Mouse (Mus musculus) cerebellum, adult 2 months (tissue): Measurements from ENCODE around the gene Olfr194. TPM values are rescaled to one million over a fixed set of nuclear protein-coding genes. Genes with fewer than 3 reads are reported as not detected.
"Not testable (repeated sequence)": the region's sequence is repeated elsewhere in the genome, so short reads cannot be mapped to it uniquely, and the experiment has no call there.

Experiments
- DNase-seq, 2 experiments: peaks; one replicate each; pipeline ENCODE4 v3.0.0; 2021
- H3K27ac ChIP-seq: fragments of 200-500 bp; 2 replicates; pipeline ENCODE4 v1.5.1; 2012; ENCODE audit warnings: low read length, control low read depth, inconsistent platforms; ENCODE audit not compliant: insufficient read depth
- H3K27me3 ChIP-seq: fragments of 200-500 bp; 2 replicates; pipeline ENCODE4 v1.6.1; 2012; ENCODE audit warnings: inconsistent platforms, mild to moderate bottlenecking, low read length, moderate library complexity; ENCODE audit not compliant: control insufficient read depth, insufficient read depth
- H3K4me1 ChIP-seq: fragments of 200-500 bp; 2 replicates; pipeline ENCODE4 v1.6.1; 2011; ENCODE audit warnings: low read length; ENCODE audit not compliant: control insufficient read depth, insufficient read depth
- H3K4me3 ChIP-seq: fragments of 200-500 bp; replicated peaks from 2 replicates; pipeline ENCODE3; 2011; ENCODE audit warnings: mild to moderate bottlenecking, low read depth, low read length, control low read depth; ENCODE audit not compliant: insufficient read depth
- CTCF ChIP-seq: fragments of 200-500 bp; IDR thresholded peaks from 2 replicates; pipeline ENCODE4 v1.5.1; 2011; ENCODE audit warnings: low read depth, mild to moderate bottlenecking, control low read depth, low read length, moderate library complexity, borderline replicate concordance; ENCODE audit not compliant: insufficient read depth
- POLR2A ChIP-seq: fragments of 200-500 bp; IDR thresholded peaks from 2 replicates; pipeline ENCODE4 v1.6.1; 2011; ENCODE audit warnings: low read length, control low read depth, borderline replicate concordance; ENCODE audit not compliant: insufficient read depth
- WGBS: fragments of 180-500 bp; shearing (Covaris S2); methylation state at CpG from one replicate; pipeline ENCODE4 v1.1.7; 2018; 5-methylcytosine and 5-hydroxymethylcytosine counted together
- polyA plus RNA-seq: library from polyadenylated mRNA; depleted of rRNA; stranded (reverse); fragments of >200 nt; gene quantifications from 2 replicates; pipeline ENCODE4 v1.2.3, GENCODE M21; 2012; rRNA removed

Olfr194 gene
- polyA plus RNA-seq, 1 experiment: not detected

DNA sequence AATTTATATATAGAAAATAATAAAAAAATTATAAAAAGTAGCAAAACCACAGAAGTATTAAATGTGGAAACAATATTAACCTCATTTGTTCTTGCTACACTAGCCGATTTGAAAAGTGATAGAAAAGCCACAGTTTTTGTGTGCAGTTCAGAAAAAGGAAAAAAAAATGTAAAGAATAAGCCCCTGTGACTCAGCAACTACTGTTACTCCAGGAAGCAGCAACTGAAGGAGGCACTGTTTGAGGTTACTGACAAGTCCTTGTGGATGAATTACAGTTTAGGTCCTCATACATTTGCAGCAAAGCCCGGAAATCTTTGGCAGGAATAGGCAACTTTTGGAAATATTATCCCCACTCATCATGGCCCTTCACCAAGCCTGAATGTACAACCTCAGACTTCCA, 15.6 kb downstream of the Olfr194 start:
- Histone ChIP-seq H3K27me3 (no peaks in the 10 kb centered on the region), H3K27ac (no peak overlapping the region), H3K4me3 (no peak overlapping the region), H3K4me1 (no peaks in the 10 kb centered on the region)
- no peak for TF ChIP-seq POLR2A
- TF ChIP-seq CTCF: no peak
- no peak for DNase-seq
- WGBS: 86% methylated on average over 2 of the region's 2 CpGs

DNA sequence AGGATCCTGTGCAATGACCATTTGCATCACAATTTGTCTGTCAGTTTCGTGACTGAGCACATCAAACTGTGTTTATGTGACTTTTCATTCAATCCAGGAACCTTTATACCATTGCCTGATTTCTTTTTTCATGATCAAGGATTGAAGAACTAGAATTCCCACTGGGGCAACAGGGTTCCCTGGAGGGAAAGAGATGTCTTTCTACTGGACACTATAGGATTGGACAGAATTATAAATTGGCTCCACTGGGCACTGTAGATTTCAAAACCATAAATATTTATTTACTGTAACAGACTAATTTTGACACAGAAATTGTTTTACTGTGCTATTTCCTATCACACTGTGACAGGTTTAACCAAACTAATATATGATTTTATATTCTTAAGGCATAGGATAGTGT, 31.1 kb downstream of the Olfr194 start, which contains the start of gene Olfr191:
Gene Olfr191 (minus strand): TSS at position 101 of the 400 bp plus-strand sequence.
- H3K27ac ChIP-seq, H3K4me1 ChIP-seq, H3K4me3 ChIP-seq, DNase-seq, H3K27me3 ChIP-seq: not testable (repeated sequence)
- 24% methylated on average over 1 of the region's 1 CpGs for WGBS

DNA sequence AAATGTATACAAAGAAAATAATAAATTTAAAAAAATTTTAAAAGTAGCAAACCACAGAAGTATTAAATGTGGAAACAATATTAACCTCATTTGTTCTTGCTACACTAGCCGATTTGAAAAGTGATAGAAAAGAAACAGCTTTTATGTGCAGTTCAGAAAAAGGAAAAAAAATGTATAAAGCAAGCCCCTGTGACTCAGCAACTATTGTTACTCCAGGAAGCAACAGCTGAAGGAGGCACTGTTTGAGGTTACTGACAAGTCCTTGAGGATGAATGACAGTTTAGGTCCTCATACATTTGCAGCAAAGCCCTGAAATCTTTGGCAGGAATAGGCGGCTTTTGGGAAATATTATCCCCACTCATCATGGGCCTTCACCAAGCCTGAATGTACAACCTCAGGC, 39.8 kb downstream of the Olfr194 start:
- H3K27me3 ChIP-seq, H3K4me1 ChIP-seq, H3K27ac ChIP-seq, DNase-seq, H3K4me3 ChIP-seq: not testable (repeated sequence)
- 77% methylated on average over 2 of the region's 2 CpGs for WGBS

DNA sequence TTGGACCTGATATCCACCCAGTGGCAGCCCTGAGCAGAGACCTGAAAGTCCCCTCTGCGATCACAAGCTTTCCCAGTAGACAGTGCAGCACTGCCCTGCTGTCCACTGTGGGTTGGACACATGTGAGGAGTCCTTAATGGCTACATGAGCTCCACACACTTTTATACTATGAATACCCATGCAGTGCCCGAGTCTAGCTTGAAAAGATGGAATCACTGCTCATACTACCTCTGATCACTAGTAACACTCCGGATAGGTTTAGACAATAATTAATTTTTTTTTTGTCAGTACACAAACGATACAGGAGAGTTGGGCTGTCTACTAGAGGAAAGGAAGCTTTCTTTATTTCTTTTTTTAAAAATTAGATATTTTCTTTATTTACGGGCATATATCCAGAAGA, 43.0 kb downstream of the Olfr194 start, which contains the start of gene Olfr190:
Gene Olfr190 (minus strand): TSS at position 101 of the 400 bp plus-strand sequence.
- no peak for TF ChIP-seq POLR2A
- TF ChIP-seq CTCF: no peak
- H3K27ac ChIP-seq: no peak within 1 kb of the TSS
- no peaks in the 10 kb centered on the region for H3K27me3 ChIP-seq
- H3K4me3 ChIP-seq: no peak within 1 kb of the TSS
- no peaks in the 10 kb centered on the region for H3K4me1 ChIP-seq
- no peak for DNase-seq
- 87% methylated on average over 5 of the region's 5 CpGs for WGBS

DNA sequence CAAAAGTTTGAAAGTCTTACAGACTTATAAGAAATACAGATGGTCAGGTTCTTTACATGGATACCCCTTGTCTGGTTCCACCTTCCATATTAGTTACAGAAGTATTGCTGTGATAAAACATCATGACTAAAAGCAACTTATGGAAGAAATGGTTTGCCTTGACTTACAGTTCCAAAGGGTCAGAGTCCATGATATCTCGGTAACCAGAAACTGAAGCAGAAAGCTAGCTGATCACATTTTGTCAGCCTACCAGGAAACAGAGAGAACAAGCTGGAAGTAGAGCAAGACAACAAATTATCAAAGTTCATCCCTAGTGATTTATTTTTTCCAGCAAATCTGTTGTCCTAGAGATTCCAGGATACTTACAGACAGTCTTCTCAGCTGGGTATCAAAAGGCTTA, 47.3 kb downstream of the Olfr194 start:
- H3K27ac ChIP-seq: no peak overlapping the region
- WGBS: 87% methylated on average over 1 of the region's 1 CpGs
- no peaks in the 10 kb centered on the region for H3K4me1 ChIP-seq
- H3K4me3 ChIP-seq: no peak overlapping the region
- no peak for DNase-seq
- no peak for TF ChIP-seq POLR2A
- TF ChIP-seq CTCF: no peak
- no peaks in the 10 kb centered on the region for H3K27me3 ChIP-seq

DNA sequence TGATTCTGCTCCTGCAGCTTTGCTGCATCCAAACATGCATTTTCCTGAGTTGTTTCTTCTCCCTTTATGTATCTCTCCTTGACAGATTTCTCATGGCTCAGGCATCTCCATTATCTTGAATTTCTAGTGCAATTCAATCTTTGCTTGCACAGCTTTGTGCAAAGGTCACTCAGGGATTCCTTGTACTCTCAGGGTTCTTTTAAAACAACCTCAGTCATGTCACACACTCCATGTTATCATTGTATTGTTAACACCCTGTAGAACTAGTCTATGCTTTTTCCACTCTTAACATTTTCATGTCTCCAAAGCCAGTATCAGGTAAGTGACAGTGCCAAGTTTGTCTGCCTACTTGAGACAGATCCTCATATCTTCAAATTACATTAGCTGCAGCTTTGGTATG, 49.1 kb downstream of the Olfr194 start:
- Histone ChIP-seq H3K4me1 (no peaks in the 10 kb centered on the region), H3K27me3 (no peaks in the 10 kb centered on the region), H3K27ac (no peak overlapping the region), H3K4me3 (no peak overlapping the region)
- TF ChIP-seq POLR2A (no peak), CTCF (no peak)
- no peak for DNase-seq

Other genes starting within 250 kb of the Olfr194 start
- gene Olfr177, start 246.3 kb downstream of the Olfr194 start, polyA plus RNA-seq: not detected in 2 replicates
- gene Olfr178, start 229.0 kb downstream of the Olfr194 start, polyA plus RNA-seq: not detected in 2 replicates
- gene Olfr181, start 192.3 kb downstream of the Olfr194 start, polyA plus RNA-seq: not detected in 2 replicates
- gene Olfr180, start 191.7 kb downstream of the Olfr194 start, polyA plus RNA-seq: not detected in 2 replicates
- not detected in 2 replicates for gene Olfr183, start 125.7 kb downstream of the Olfr194 start, polyA plus RNA-seq
- gene Olfr186, start 90.8 kb downstream of the Olfr194 start, polyA plus RNA-seq: not detected in 2 replicates
- gene Olfr187, start 81.3 kb downstream of the Olfr194 start, polyA plus RNA-seq: not detected in 2 replicates
- gene Olfr190, start 43.1 kb downstream of the Olfr194 start, polyA plus RNA-seq: not detected in 2 replicates
- gene Olfr191, start 31.2 kb downstream of the Olfr194 start, polyA plus RNA-seq: not detected in 2 replicates
- gene Olfr193, start 9.2 kb downstream of the Olfr194 start, polyA plus RNA-seq: not detected in 2 replicates
- gene Olfr195, start 26.0 kb upstream of the Olfr194 start, polyA plus RNA-seq: not detected in 2 replicates
- gene Olfr196, start 49.4 kb upstream of the Olfr194 start, polyA plus RNA-seq: not detected in 2 replicates
- gene Olfr198, start 82.5 kb upstream of the Olfr194 start, polyA plus RNA-seq: not detected in 2 replicates
- not detected in 2 replicates for gene Olfr199, start 98.7 kb upstream of the Olfr194 start, polyA plus RNA-seq
- not detected in 2 replicates for gene Olfr201, start 151.6 kb upstream of the Olfr194 start, polyA plus RNA-seq
- not detected in 2 replicates for gene Olfr202, start 165.7 kb upstream of the Olfr194 start, polyA plus RNA-seq
- not detected in 2 replicates for gene Olfr203, start 177.8 kb upstream of the Olfr194 start, polyA plus RNA-seq
- 0.02 TPM in 1 of 2 replicates, not detected in the other for gene Olfr204, start 197.2 kb upstream of the Olfr194 start, polyA plus RNA-seq
- not detected in 2 replicates for gene Olfr205, start 210.1 kb upstream of the Olfr194 start, polyA plus RNA-seq
- gene Olfr206, start 228.2 kb upstream of the Olfr194 start, polyA plus RNA-seq: not detected in 2 replicates
- gene Olfr209, start 242.9 kb upstream of the Olfr194 start, polyA plus RNA-seq: not detected in 2 replicates